Mouse (Mus musculus): Measurements from ENCODE around the gene Gm17660. TPM values are rescaled to one million over a fixed set of nuclear protein-coding genes. Genes with fewer than 3 reads are reported as not detected.

Gm17660 gene
- polyA plus RNA-seq, 2 experiments, result not detected

DNA sequence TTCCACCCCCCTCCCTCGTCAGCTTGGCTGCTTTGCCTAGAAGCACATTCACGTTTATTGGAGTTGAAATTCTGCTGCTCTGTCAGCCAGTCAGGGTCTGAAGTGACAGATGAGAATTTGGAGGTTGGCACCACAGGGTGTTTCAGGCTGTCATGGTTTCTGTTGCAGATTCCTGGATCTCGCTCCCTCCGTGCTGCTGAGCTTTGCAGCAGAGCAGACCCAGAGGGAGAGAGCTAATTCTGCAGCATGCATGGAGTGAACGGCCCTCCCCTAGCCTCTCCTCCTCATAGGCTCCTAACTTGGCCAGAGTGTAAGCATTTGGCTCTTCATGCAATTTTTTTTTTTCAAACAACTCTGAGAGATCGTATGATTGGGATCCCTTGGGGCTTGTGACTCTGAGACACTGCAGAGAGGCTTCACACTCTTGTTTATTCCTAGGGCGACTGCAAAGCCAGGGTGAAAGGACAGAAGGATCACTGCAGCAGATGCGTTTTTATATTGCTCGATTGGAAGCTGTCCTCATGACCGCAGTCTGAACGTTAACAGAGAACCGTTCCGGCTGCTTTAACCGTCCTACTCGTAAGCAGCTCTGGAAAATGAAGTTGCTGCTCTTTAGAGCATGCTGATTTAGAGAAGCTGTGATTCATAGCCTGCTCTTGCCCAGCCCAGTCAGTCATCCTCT is 36.2 kb upstream of the Gm17660 start, which contains the start of gene Sparcl1:
TSS of gene Sparcl1 (minus strand) at position 243 of the 682 bp plus-strand sequence.
- Histone ChIP-seq H3K4me3 (replicated peaks; ENCODE audit: low read length) (peak within 1 kb of the TSS; percentile 15), H3K4me1 (ENCODE audit: control insufficient read depth, insufficient read depth, low read length) (peaks cover 49% of the 10 kb centered on the region), H3K9ac (ENCODE audit: low read depth, low read length, severe bottlenecking) (peak within 1 kb of the TSS; percentile 16), H3K4me2 (replicated peaks; ENCODE audit: low read depth, low read length, severe bottlenecking) (peak within 1 kb of the TSS; percentile 39), H3K27ac (replicated peaks; ENCODE audit: low read depth, low read length) (peak within 1 kb of the TSS; percentile 52), H3K27me3 (ENCODE audit: control insufficient read depth, insufficient read depth, low read length) (no peaks in the 10 kb centered on the region), H3K9me3 (ENCODE audit: control insufficient read depth, low read length) (no peaks in the 10 kb centered on the region), H3K36me3 (ENCODE audit: control insufficient read depth, insufficient read depth, low read length) (no peaks in the 10 kb centered on the region)
- TF ChIP-seq POLR2A (IDR thresholded peaks at IDR 0.05; ENCODE audit: borderline replicate concordance, extremely low read depth, insufficient read depth, insufficient read length), result no peak
- 21% methylated on average over 15 of the region's 15 CpGs for WGBS
- peak; percentile 56 for DNase-seq (ENCODE audit: low spot score)
- ATAC-seq (ENCODE audit: low FRiP score, low read depth), result peak; percentile 17; the same call in 1 of the 2 replicates

DNA sequence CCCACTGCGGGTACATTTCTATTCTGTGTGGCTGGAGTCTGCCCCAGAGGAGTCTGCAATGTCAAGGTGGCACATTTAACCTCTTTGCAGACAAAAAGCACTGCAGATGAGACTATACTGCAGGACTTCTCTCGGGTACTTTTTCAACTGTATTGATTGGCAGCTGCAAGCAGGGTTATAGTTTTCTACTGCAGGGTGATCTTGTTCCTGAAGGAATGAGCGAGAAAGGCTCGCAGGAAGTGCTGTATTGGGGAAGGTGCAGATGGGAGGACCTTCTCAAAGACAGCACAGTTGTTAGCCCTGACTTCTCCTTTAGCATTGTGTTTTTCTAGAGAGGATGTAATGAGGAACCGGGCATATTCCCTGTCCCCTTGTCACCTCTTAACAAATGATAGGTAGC is 35.1 kb upstream of the Gm17660 start:
- Histone ChIP-seq H3K4me1 (ENCODE audit: control insufficient read depth, insufficient read depth, low read length) (peaks cover 60% of the 10 kb centered on the region), H3K27ac (replicated peaks; ENCODE audit: low read depth, low read length) (peak overlapping the region; percentile 52), H3K9me3 (ENCODE audit: control insufficient read depth, low read length) (no peaks in the 10 kb centered on the region), H3K9ac (ENCODE audit: low read depth, low read length, severe bottlenecking) (no peak overlapping the region), H3K4me2 (replicated peaks; ENCODE audit: low read depth, low read length, severe bottlenecking) (peak overlapping the region; percentile 34), H3K36me3 (ENCODE audit: control insufficient read depth, insufficient read depth, low read length) (no peaks in the 10 kb centered on the region), H3K27me3 (ENCODE audit: control insufficient read depth, insufficient read depth, low read length) (no peaks in the 10 kb centered on the region), H3K4me3 (replicated peaks; ENCODE audit: low read length) (peak overlapping the region; percentile 15; the same call in 1 of the 2 replicates)
- DNase-seq (ENCODE audit: low spot score) (no peak), ATAC-seq (ENCODE audit: low FRiP score, low read depth) (no peak)
- 15% methylated on average over 5 of the region's 5 CpGs for WGBS
- TF ChIP-seq POLR2A (IDR thresholded peaks at IDR 0.05; ENCODE audit: borderline replicate concordance, extremely low read depth, insufficient read depth, insufficient read length), result no peak

- H3K9ac ChIP-seq (ENCODE audit: low read depth, low read length, severe bottlenecking), result no peak overlapping the region
Observed at GRCm38 (mm10) chr5:104112016-104112415, 34.6 kb upstream of the Gm17660 start.

GRCm38 (mm10) chr5:104110171-104110920 is 32.9 kb upstream of the Gm17660 start:
- Histone ChIP-seq H3K4me2 (replicated peaks; ENCODE audit: low read depth, low read length, severe bottlenecking) (no peak overlapping the region), H3K27me3 (ENCODE audit: control insufficient read depth, insufficient read depth, low read length) (no peaks in the 10 kb centered on the region), H3K4me3 (replicated peaks; ENCODE audit: low read length) (no peak overlapping the region), H3K9me3 (ENCODE audit: control insufficient read depth, low read length) (no peaks in the 10 kb centered on the region), H3K27ac (replicated peaks; ENCODE audit: low read depth, low read length) (no peak overlapping the region), H3K36me3 (ENCODE audit: control insufficient read depth, insufficient read depth, low read length) (no peaks in the 10 kb centered on the region), H3K4me1 (ENCODE audit: control insufficient read depth, insufficient read depth, low read length) (peaks cover 62% of the 10 kb centered on the region), H3K9ac (ENCODE audit: low read depth, low read length, severe bottlenecking) (no peak overlapping the region)
- WGBS, result 49% methylated on average over 9 of the region's 9 CpGs
- no peak for TF ChIP-seq POLR2A (IDR thresholded peaks at IDR 0.05; ENCODE audit: borderline replicate concordance, extremely low read depth, insufficient read depth, insufficient read length)
- ATAC-seq (ENCODE audit: low FRiP score, low read depth) (no peak), DNase-seq (ENCODE audit: low spot score) (no peak)

More at GRCm38 (mm10) chr5:104112016-104112415, 34.6 kb upstream of the Gm17660 start:
- no peak for TF ChIP-seq POLR2A (IDR thresholded peaks at IDR 0.05; ENCODE audit: borderline replicate concordance, extremely low read depth, insufficient read depth, insufficient read length)
- H3K36me3 ChIP-seq (ENCODE audit: control insufficient read depth, insufficient read depth, low read length), result no peaks in the 10 kb centered on the region
- 4% methylated on average over 9 of the region's 9 CpGs for WGBS
- no peaks in the 10 kb centered on the region for H3K27me3 ChIP-seq (ENCODE audit: control insufficient read depth, insufficient read depth, low read length)
- H3K4me1 ChIP-seq (ENCODE audit: control insufficient read depth, insufficient read depth, low read length), result peaks cover 62% of the 10 kb centered on the region
- ATAC-seq (ENCODE audit: low FRiP score, low read depth) (no peak), DNase-seq (ENCODE audit: low spot score) (peak; percentile 43)
- peak overlapping the region; percentile 15; the same call in 1 of the 2 replicates for H3K4me3 ChIP-seq (replicated peaks; ENCODE audit: low read length)
- no peaks in the 10 kb centered on the region for H3K9me3 ChIP-seq (ENCODE audit: control insufficient read depth, low read length)
- peak overlapping the region; percentile 34 for H3K4me2 ChIP-seq (replicated peaks; ENCODE audit: low read depth, low read length, severe bottlenecking)
- peak overlapping the region; percentile 52; the same call in 1 of the 2 replicates for H3K27ac ChIP-seq (replicated peaks; ENCODE audit: low read depth, low read length)

DNA sequence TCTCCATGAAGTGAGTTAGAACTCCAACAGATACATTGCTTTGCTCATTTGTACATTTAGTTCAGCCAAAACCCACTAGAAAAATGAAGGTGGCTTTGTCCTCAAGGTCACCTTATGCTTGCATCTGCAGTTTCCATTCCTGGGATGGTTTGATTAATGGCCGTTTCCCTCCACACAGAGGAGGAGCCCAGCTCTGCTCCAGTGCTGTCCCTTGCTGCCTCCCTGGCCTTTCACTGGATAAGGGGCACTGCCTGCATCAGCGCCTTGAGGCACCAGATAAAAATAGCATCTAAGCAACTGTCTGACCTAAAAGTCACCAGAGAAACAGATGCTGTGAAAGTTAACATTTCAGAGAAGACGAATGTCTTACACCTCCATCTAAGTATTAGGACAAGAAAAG is 32.1 kb upstream of the Gm17660 start:
- no peak for DNase-seq (ENCODE audit: low spot score)
- H3K9ac ChIP-seq (ENCODE audit: low read depth, low read length, severe bottlenecking), result no peak overlapping the region
- no peak for TF ChIP-seq POLR2A (IDR thresholded peaks at IDR 0.05; ENCODE audit: borderline replicate concordance, extremely low read depth, insufficient read depth, insufficient read length)

More for the DNA sequence above, 32.1 kb upstream of the Gm17660 start:
- ATAC-seq (ENCODE audit: low FRiP score, low read depth), result no peak
- H3K4me3 ChIP-seq (replicated peaks; ENCODE audit: low read length), result no peak overlapping the region
- WGBS, result 46% methylated on average over 3 of the region's 3 CpGs
- peak overlapping the region; percentile 36; the same call in 1 of the 2 replicates for H3K4me2 ChIP-seq (replicated peaks; ENCODE audit: low read depth, low read length, severe bottlenecking)
- no peaks in the 10 kb centered on the region for H3K36me3 ChIP-seq (ENCODE audit: control insufficient read depth, insufficient read depth, low read length)
- H3K9me3 ChIP-seq (ENCODE audit: control insufficient read depth, low read length), result no peaks in the 10 kb centered on the region
- H3K4me1 ChIP-seq (ENCODE audit: control insufficient read depth, insufficient read depth, low read length), result peaks cover 62% of the 10 kb centered on the region
- no peaks in the 10 kb centered on the region for H3K27me3 ChIP-seq (ENCODE audit: control insufficient read depth, insufficient read depth, low read length)
- H3K27ac ChIP-seq (replicated peaks; ENCODE audit: low read depth, low read length), result no peak overlapping the region
